ENCODE assay signal across 26 mouse cellular contexts in the genomic region with DNA sequence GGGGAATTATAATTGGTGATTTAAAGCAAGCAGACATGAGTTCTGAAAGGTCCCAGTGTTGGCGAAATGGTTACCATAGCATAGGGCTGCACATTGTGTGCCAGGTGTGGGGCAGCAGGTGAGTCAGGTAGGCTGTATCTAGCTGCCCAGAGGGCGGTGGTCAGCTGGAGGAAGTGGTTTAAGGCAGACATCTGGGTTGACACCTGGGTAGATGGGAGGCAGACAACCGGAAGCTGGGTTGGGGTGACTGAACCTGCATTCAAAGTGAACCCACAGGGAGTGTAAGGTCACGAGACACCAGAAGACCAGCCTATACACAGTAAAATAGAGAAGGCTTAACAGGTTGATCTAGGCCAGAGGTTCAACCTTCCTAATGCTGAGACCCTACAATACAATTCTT. TPM values are rescaled to one million over a fixed set of nuclear protein-coding genes. Genes with fewer than 3 reads are reported as not detected.
A peak's percentile ranks its signal among the peaks of the same experiment; 100 is the strongest.
DNase-seq lines count a peak whose midpoint lies in the region; ATAC-seq lines count a peak whose summit lies in the region.
"Had no signal": no experiment of that assay in that cellular context is flagged by ENCODE, and none has a peak within 500 bp of the region (broad histone marks: within the 10 kb centered on the region; RNA-seq: fewer than 3 reads in every experiment).

No protein-coding gene starts in this region.

- peak; percentile 50 for ATAC-seq in CD4-positive, CD25-positive, alpha-beta regulatory T cell, adult 4 months
- no peak for ATAC-seq in megakaryocyte-erythroid progenitor cell, adult 5-6 weeks (replicated peaks; ENCODE audit: low FRiP score, low TSS enrichment, poor library complexity, severe bottlenecking)
- ATAC-seq in intestine, embryonic 16.5 days, result no peak
- ATAC-seq: forebrain, embryonic 15.5 days; hindbrain, postnatal 0 days; midbrain, embryonic 16.5 days had no signal

- H3K4me1 ChIP-seq in intestine, embryonic 16.5 days (ENCODE audit: control insufficient read depth, insufficient read depth, low read length), result peaks cover 34% of the 10 kb centered on the region

- H3K9ac ChIP-seq in intestine, embryonic 16.5 days (ENCODE audit: low read depth, low read length), result no peak overlapping the region
- H3K9ac ChIP-seq: forebrain, embryonic 15.5 days; heart, embryonic 13.5 days; kidney, embryonic 15.5 days; liver, embryonic 15.5 days; lung, embryonic 15.5 days had no signal

- no peaks in the 10 kb centered on the region for H3K9me3 ChIP-seq in intestine, embryonic 16.5 days (ENCODE audit: control insufficient read depth, low read length)
- H3K9me3 ChIP-seq: forebrain, embryonic 15.5 days; heart, embryonic 13.5 days; kidney, embryonic 15.5 days; limb, embryonic 10.5 days; liver, embryonic 15.5 days; lung, embryonic 15.5 days; midbrain, embryonic 10.5 days had no signal

- no peak overlapping the region for H3K4me2 ChIP-seq in intestine, embryonic 16.5 days (ENCODE audit: low read depth, low read length)
- H3K4me2 ChIP-seq: forebrain, embryonic 15.5 days; heart, embryonic 13.5 days; kidney, embryonic 15.5 days; liver, embryonic 15.5 days; lung, embryonic 15.5 days had no signal

- no peaks in the 10 kb centered on the region for H3K27me3 ChIP-seq in intestine, embryonic 16.5 days (replicated peaks; ENCODE audit: control insufficient read depth, insufficient read depth, low read length)
- H3K27me3 ChIP-seq: forebrain, embryonic 15.5 days; liver, embryonic 15.5 days; lung, embryonic 15.5 days had no signal

- H3K4me3 ChIP-seq in intestine, embryonic 16.5 days (ENCODE audit: low read length), result no peak overlapping the region
- H3K4me3 ChIP-seq: forebrain, embryonic 15.5 days; heart, adult 2 months; heart, embryonic 13.5 days; kidney, embryonic 15.5 days; limb, embryonic 10.5 days; liver, embryonic 15.5 days; lung, embryonic 15.5 days; midbrain, embryonic 10.5 days had no signal

- H3K36me3 ChIP-seq in intestine, embryonic 16.5 days (ENCODE audit: control insufficient read depth, insufficient read depth, low read length), result 0 out of 2 replicates have a peak, but pooled peaks cover 7% of the 10 kb centered on the region
- H3K36me3 ChIP-seq: G1E; heart, embryonic 13.5 days; liver, embryonic 15.5 days; midbrain, embryonic 10.5 days had no signal

- no peak overlapping the region for H3K27ac ChIP-seq in intestine, embryonic 16.5 days (ENCODE audit: low read length)
- H3K27ac ChIP-seq: forebrain, embryonic 15.5 days; heart, adult 2 months; heart, embryonic 13.5 days; hindbrain, postnatal 0 days; kidney, embryonic 15.5 days; limb, embryonic 10.5 days; liver, embryonic 15.5 days; lung, embryonic 15.5 days; midbrain, embryonic 10.5 days had no signal

- peak; percentile 53 for DNase-seq in naive thymus-derived CD4-positive, alpha-beta T cell, adult 2 months (ENCODE audit: low read depth)
- DNase-seq in thymus, postnatal 10 days (ENCODE audit: low spot score in 2 of 2), result peak; percentile 14 to 20
- no peak for DNase-seq in frontal cortex, postnatal 36 days (ENCODE audit: low spot score in 2 of 2)
- DNase-seq in urinary bladder, postnatal 25 days (ENCODE audit: low spot score), result no peak
- DNase-seq: adrenal gland, postnatal 25 days; cerebellum, adult 9-10 months; gastrocnemius, postnatal 25 days; heart, adult 2 months; heart, postnatal 14 days; kidney, adult 11 months; liver; lung, postnatal 36 days had no signal

- 83% methylated on average over 4 of the region's 4 CpGs for WGBS in intestine, embryonic 16.5 days

RNA-seq across cellular contexts. Expression of gene Pde9a, which starts 54.0 kb away (rescaled TPM):
- polyA plus RNA-seq in CD4-positive, CD25-positive, alpha-beta regulatory T cell, adult 4 months (2017; shearing (Covaris generic)), result not detected
- total RNA-seq in megakaryocyte-erythroid progenitor cell, adult 5-6 weeks (2014; fragmentation: Nextera tagmentation), result 1.4 and 3.2 TPM in 2 replicates
- not detected in 2 replicates for total RNA-seq in megakaryocyte-erythroid progenitor cell, adult 5-6 weeks (2017)
- polyA plus RNA-seq in intestine, embryonic 16.5 days (2015; fragmentation: Nextera tagmentation; extraction: Ambion mirVana), result 62.5 and 65.2 TPM in 2 replicates
- total RNA-seq: CH12.LX had no signal
- polyA plus RNA-seq: G1E had no signal

Comparison
In these comparisons a context has a peak if more than half of its experiments do, and no peak if none do; other contexts are left out.
1. DNase-seq: peak in naive thymus-derived CD4-positive, alpha-beta T cell, adult 2 months (single experiment) and thymus, postnatal 10 days (2 of 2); none in frontal cortex, postnatal 36 days (0 of 2) and urinary bladder, postnatal 25 days (single experiment).
2. RNA of gene Pde9a, which starts 54.0 kb away (polyA plus RNA-seq): 62.5 to 65.2 TPM in intestine, embryonic 16.5 days; not detected in CD4-positive, CD25-positive, alpha-beta regulatory T cell, adult 4 months; every median in the first group is over 10 times any median in the second.